Mouse (Mus musculus) CD4-positive naive resting alpha-beta T cell, adult 76 days (primary cell): Measurements from ENCODE around the gene Olfr1158. TPM values are rescaled to one million over a fixed set of nuclear protein-coding genes. Genes with fewer than 3 reads are reported as not detected.

Experiments used
- total RNA-seq: library from RNA; stranded (reverse); gene quantifications from one replicate; pipeline ENCODE4 v1.2.4, GENCODE M21; 2023

Gene Olfr1158
- not detected for total RNA-seq

DNA sequence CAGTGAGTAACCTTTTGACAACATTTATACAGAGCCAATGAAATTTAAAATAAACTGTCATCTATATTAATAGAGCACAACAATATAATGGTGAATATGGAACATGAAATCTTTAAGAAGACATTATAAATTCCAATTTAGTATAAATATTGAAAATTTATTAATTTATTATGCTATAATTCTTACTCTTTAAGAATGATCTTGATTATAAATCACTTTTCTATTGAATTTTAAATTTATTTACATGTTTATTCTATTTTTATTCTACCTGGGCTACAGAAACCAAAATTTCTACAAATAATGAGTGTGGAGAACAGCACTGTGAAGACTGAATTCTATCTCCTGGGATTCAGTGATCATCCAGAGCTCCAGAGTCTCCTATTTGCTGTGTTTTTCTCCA is at the start of gene Olfr1158:
Gene Olfr1158 (plus strand): TSS at position 301 of the 400 bp plus-strand sequence.

DNA sequence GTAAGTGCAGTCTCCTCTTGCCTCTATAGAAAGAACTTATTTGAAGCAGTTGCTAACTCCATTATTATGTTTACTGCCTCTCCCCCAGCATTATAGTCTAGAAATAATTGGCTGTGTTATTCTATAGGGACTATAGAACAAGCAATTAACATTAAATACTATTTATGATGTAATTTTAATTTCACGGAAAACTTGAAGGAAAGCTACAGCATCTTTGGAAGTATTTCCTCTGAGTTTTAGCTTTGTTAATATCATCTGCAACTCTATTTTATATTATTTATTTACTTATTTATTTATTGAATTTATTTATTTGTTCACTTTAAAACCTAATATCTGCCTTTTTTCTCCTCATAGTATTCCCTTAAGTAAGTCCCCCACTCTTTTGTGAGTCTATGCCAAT is 44.9 kb upstream of the Olfr1158 start, which contains the start of gene Olfr1155:
Gene Olfr1155 (minus strand): TSS at position 101 of the 400 bp plus-strand sequence.

GRCm38 (mm10) chr2:87953000-87953399 is 36.9 kb upstream of the Olfr1158 start, which contains the start of gene Olfr1156:
Gene Olfr1156, minus strand, starts transcription at chr2:87953100.

DNA sequence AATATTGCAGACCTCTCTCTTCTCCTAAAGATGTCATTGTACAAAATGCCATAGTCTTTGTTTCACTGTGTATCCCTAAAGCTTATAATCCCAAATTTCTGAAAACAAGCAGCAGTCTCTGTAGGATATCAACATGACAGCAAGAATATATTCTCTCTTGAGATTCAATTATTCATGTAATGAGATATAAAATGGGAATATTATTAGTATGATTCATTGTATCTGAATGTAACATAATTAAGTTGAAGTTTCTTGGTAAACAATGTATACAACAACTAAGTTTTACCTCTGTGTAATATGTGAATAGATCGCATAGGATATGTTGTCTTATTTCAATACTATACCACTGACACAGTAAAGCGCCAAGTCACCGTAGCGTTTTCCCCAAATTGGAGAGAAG is 21.7 kb upstream of the Olfr1158 start, which contains the start of gene Olfr1157:
Gene Olfr1157 (minus strand): TSS at position 101 of the 400 bp plus-strand sequence.

GRCm38 (mm10) chr2:87974563-87974962 is 15.3 kb upstream of the Olfr1158 start, which contains the start of gene Olfr74:
Gene Olfr74, minus strand, starts transcription at chr2:87974663.

DNA sequence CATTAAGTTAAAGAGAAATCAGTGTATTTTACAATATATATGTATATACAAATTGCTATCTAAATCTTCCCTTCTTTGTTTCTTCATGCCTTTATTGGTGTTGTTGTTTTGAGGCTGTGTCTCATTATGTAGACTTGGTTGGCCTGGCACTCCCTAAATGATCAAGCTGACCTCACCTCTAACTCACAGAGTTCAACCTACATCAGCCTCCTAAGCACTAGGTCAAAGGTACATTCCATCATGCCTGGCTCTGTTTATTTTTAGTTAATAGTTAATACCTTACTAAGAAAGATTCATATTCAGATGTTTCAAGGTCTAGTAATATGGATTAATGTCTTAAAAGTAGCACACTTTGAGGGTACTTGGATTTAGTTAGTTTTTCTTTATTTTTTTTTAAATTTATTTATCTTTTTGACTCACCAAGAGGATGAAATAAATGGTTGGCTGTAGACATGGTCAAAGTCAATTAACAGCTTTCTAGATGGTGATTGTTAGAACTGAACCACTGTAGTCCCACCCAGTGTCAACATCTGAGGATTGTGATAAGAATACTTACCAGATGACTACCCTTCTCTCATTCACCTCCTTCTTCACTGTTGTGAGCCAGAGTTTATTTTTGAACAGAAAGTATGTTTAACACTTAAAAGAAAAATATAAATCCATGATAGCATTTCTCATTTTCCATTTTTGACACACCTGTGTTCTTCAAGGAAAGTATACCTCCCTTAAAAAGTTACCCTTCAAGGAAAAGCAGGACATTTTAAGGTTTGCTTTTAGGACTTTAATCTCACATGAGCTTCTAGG is 17.8 kb downstream of the Olfr1158 start, which contains the start of gene Olfr1160:
Gene Olfr1160 (minus strand): TSS at position 754 of the 804 bp plus-strand sequence.

GRCm38 (mm10) chr2:88022474-88022873 is 32.6 kb downstream of the Olfr1158 start, which contains the start of gene Olfr1161:
Gene Olfr1161, plus strand, starts transcription at chr2:88022774.

DNA sequence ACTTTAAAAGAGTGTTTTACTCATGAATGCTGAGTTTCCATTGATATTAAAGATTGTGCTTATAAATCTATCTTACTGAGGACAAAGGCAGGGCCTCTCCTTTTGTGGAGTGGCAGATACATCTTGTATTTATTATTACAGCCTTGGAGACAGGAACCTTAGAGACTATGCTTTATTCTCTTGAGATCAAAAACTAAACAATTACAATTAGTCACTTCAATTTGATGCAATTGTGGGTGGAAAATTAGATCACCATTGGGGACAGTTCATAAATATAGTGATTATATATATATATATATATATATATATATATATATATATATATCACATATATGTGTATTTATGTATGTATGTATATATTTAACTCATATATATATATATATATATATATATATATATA is 47.7 kb downstream of the Olfr1158 start, which contains the start of gene Olfr73:
Gene Olfr73 (minus strand): TSS at position 101 of the 400 bp plus-strand sequence.

Other genes starting within 250 kb of the Olfr1158 start
- not detected for gene Olfr1140, start 246.4 kb upstream of the Olfr1158 start, total RNA-seq
- gene Olfr1141, start 236.1 kb upstream of the Olfr1158 start, total RNA-seq, result not detected
- not detected for gene Olfr152, start 210.6 kb upstream of the Olfr1158 start, total RNA-seq
- gene Olfr1143, start 189.5 kb upstream of the Olfr1158 start, total RNA-seq, result not detected
- gene Olfr1145, start 180.3 kb upstream of the Olfr1158 start, total RNA-seq, result not detected
- gene Olfr1148, start 159.6 kb upstream of the Olfr1158 start, total RNA-seq, result not detected
- not detected for gene Olfr1150-ps1, start 146.1 kb upstream of the Olfr1158 start, total RNA-seq
- not detected for gene Olfr1151, start 134.3 kb upstream of the Olfr1158 start, total RNA-seq
- not detected for gene Olfr1152, start 123.6 kb upstream of the Olfr1158 start, total RNA-seq
- not detected for gene Olfr1153, start 95.2 kb upstream of the Olfr1158 start, total RNA-seq
- not detected for gene Olfr1154, start 84.9 kb upstream of the Olfr1158 start, total RNA-seq
- gene Olfr1155, start 45.0 kb upstream of the Olfr1158 start, total RNA-seq, result not detected
- not detected for gene Olfr1156, start 37.0 kb upstream of the Olfr1158 start, total RNA-seq
- not detected for gene Olfr1157, start 21.8 kb upstream of the Olfr1158 start, total RNA-seq
- not detected for gene Olfr74, start 15.4 kb upstream of the Olfr1158 start, total RNA-seq
- not detected for gene Olfr1160, start 18.2 kb downstream of the Olfr1158 start, total RNA-seq
- gene Olfr1161, start 32.7 kb downstream of the Olfr1158 start, total RNA-seq, result not detected
- not detected for gene Olfr73, start 47.6 kb downstream of the Olfr1158 start, total RNA-seq
- gene Olfr1162, start 61.0 kb downstream of the Olfr1158 start, total RNA-seq, result not detected
- not detected for gene Olfr1163, start 81.7 kb downstream of the Olfr1158 start, total RNA-seq
- gene Olfr1164, start 103.9 kb downstream of the Olfr1158 start, total RNA-seq, result not detected
- not detected for gene Olfr1166, start 138.2 kb downstream of the Olfr1158 start, total RNA-seq
- gene Olfr1167, start 165.1 kb downstream of the Olfr1158 start, total RNA-seq, result not detected
- not detected for gene Olfr1168, start 191.8 kb downstream of the Olfr1158 start, total RNA-seq
- gene Olfr1170, start 238.2 kb downstream of the Olfr1158 start, total RNA-seq, result not detected